In the genomic region with DNA sequence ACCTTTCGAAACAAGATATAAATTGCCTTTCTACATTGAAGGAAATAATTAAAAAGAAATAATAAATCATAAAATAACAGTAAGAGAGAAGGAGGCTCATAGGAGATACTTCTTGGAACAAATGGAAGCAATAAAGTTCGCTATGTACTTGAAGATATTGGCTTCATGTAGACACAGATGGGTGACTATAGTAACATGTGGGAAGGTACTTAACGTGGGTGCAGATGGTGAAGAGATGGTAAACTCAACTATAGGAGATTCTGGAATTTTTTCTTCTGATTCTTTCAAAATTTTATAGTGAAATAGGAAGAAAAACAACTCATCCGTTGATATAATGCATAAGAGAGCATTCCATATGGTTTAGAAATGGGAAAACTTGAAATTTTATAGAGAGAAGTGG, we compare ENCODE assay signal across 36 mouse cellular contexts. TPM values are rescaled to one million over a fixed set of nuclear protein-coding genes. Genes with fewer than 3 reads are reported as not detected.
"Had no signal": no experiment of that assay in that cellular context is flagged by ENCODE, and none has a peak within 500 bp of the region (broad histone marks: within the 10 kb centered on the region; RNA-seq: fewer than 3 reads in every experiment).

No protein-coding gene starts in this region.

- DNase-seq: forebrain, postnatal 0 days; gastrocnemius, postnatal 14 days; gastrocnemius, postnatal 36 days; heart, adult 18-20 months; heart, postnatal 10 days; heart, postnatal 4 days; kidney, adult 18-20 months; kidney, adult 8-10 months; kidney, postnatal 10 days; kidney, postnatal 25 days; kidney, postnatal 4 days; liver; liver, embryonic 13.5 days had no signal

- H3K27ac ChIP-seq: heart, embryonic 10.5 days; hindbrain, embryonic 10.5 days; hindbrain, embryonic 12.5 days; hindbrain, embryonic 14.5 days; intestine, embryonic 15.5 days; limb, embryonic 10.5 days; limb, embryonic 12.5 days; liver, embryonic 13.5 days; liver, embryonic 15.5 days had no signal

- ATAC-seq: forebrain, postnatal 0 days; hindbrain, embryonic 16.5 days; inflammation-experienced regulatory T-cells, adult 6 months; intestine, embryonic 15.5 days; intestine, postnatal 0 days had no signal

- H3K4me3 ChIP-seq: heart, embryonic 10.5 days; heart, embryonic 12.5 days; hindbrain, embryonic 10.5 days; hindbrain, embryonic 12.5 days; intestine, embryonic 15.5 days; left cerebral cortex, adult 2 months; limb, embryonic 10.5 days; limb, embryonic 12.5 days; liver, embryonic 13.5 days; liver, embryonic 15.5 days had no signal

RNA-seq across cellular contexts. Expression of a gene that starts 16.1 kb away (rescaled TPM):
- total RNA-seq: forebrain, postnatal 0 days; gastrocnemius, adult 18-20 months; gastrocnemius, adult 8-10 months; gastrocnemius, postnatal 14 days; gastrocnemius, postnatal 36 days; granulocyte monocyte progenitor cell, adult 5-6 weeks; heart, adult 18-20 months; heart, adult 8-10 months; heart, postnatal 10 days; heart, postnatal 25 days; heart, postnatal 4 days; layer of hippocampus, adult 8-10 months; layer of hippocampus, postnatal 10 days; layer of hippocampus, postnatal 25 days; left cerebral cortex, adult 2 months; left cerebral cortex, postnatal 10 days; left cerebral cortex, postnatal 25 days had no signal
